Mouse (Mus musculus): ENCODE results near the gene Slc39a11. TPM values are rescaled to one million over a fixed set of nuclear protein-coding genes. Genes with fewer than 3 reads are reported as not detected.

The Slc39a11 gene
- total RNA-seq, 2 experiments from 2014 or later: 2.9 to 3.7 TPM

- DNase-seq: no peak
- intact Hi-C loops (cut with DNase I): no loop called here
Observed at GRCm38 (mm10) chr11:113274037-113274436, 375.8 kb downstream of the Slc39a11 start.

- intact Hi-C loops (cut with DNase I): no loop called here
- no peak for DNase-seq
Observed at GRCm38 (mm10) chr11:113271857-113272256, 378.0 kb downstream of the Slc39a11 start.

GRCm38 (mm10) chr11:113268831-113269319 is 381.0 kb downstream of the Slc39a11 start:
- intact Hi-C loops (cut with DNase I): no loop called here
- DNase-seq: no peak

DNA sequence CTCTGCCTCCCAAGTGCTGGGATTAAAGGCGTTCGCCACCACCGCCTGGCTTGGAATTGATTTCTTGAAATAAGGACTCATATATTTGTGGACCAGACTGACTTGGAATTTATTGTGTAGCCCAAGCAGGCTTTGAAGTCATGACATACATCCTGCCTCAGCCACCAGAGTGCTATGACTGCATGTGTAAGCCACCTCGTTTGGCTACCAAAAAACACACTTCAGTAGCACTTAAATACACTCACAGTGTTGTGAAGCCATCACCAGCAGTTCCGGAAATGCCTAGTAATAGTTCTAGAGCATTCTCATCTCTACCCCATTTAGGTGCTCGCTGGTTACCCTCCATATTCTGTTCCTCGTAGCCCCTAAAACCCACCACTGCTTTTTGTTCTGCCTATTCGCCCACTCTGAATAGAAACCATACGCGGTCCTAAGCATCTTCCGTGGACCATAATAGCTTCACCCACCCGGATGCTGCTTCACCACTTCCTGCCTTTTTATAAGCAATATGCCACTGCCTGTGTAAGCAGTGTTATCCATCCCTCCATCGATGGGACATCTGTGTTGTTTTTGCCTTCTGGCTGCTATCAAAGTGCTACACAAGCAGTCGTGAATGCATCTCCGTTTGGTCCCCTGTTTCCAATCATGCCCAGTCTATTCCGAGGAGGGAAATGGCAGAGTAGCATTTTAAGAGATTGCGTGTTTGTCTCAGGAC is 382.2 kb downstream of the Slc39a11 start:
- no peak for DNase-seq
- intact Hi-C loops (cut with DNase I): no loop called here

DNA sequence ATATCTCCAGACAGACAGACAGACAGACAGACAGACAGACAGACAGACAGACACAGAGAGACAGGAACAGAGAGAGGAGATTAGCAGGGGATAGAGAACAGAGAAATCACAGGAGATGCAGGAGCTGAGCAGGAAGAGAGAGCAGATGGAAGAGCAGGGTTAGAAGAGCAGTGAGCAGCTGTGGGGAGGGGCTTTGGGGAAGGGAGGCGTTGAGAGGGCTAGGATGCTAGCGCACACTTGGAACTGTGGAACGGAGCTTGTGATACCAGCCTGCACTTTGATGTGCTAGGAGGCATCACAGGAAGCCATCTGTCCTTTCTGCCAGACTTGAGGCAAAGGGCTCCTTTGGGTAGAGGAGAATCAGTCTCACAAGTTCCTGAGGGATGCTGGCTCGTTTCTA is 383.2 kb downstream of the Slc39a11 start:
- intact Hi-C loops (cut with DNase I): no loop called here
- DNase-seq: no peak

GRCm38 (mm10) chr11:113265567-113265966 is 384.3 kb downstream of the Slc39a11 start:
- no peak for DNase-seq
- intact Hi-C loops (cut with DNase I): no loop called here

DNA sequence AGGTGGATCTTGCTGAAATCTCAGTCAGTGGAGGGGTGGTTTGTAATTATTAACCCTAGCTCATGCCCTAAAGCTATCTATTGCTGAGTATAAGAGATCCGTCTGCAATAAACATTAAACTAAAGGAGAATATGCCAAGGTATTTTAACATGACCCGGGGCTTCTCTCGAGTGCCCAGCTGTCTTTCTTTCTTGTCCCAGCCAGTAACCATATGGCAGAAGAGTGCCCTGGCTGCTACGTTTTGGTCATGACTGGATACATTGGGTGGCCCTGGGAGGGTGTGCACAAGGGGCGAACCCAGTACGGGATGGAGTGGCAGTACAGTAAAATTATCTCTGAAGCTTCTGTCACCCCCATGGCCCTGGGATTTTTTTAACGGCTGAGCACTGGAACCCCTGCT is 385.9 kb downstream of the Slc39a11 start:
- DNase-seq: no peak
- intact Hi-C loops (cut with DNase I): no loop called here

- intact Hi-C loops (cut with DNase I): no loop called here
- no peak for DNase-seq
Observed at GRCm38 (mm10) chr11:113262062-113262461, 387.8 kb downstream of the Slc39a11 start.

- intact Hi-C loops (cut with DNase I): no loop called here
- DNase-seq: no peak
Observed at GRCm38 (mm10) chr11:113261421-113261820, 388.5 kb downstream of the Slc39a11 start.

GRCm38 (mm10) chr11:113259712-113260382 is 390.0 kb downstream of the Slc39a11 start:
- intact Hi-C loops (cut with DNase I): no loop called here
- no peak for DNase-seq

DNA sequence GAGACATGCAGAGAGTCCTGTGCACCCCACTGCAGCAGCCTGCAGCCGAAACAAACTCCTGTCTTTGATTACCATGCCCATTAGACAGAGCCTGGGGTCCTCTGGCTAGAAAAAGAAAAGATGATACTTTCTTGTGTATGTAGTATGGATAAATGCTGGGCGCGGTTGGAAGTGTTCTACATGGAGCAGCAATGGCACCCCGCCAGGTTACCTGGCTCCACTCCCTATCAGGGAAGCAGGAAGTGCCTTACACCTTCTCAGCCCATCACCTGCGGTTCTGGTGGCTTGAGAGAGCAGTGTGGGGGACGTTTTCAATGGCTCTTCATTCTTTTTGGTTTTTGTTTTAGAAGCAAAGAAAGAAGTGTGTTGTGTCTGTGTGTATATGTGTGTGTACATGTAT is 391.9 kb downstream of the Slc39a11 start:
- intact Hi-C loops (cut with DNase I): no loop called here
- DNase-seq: no peak

DNA sequence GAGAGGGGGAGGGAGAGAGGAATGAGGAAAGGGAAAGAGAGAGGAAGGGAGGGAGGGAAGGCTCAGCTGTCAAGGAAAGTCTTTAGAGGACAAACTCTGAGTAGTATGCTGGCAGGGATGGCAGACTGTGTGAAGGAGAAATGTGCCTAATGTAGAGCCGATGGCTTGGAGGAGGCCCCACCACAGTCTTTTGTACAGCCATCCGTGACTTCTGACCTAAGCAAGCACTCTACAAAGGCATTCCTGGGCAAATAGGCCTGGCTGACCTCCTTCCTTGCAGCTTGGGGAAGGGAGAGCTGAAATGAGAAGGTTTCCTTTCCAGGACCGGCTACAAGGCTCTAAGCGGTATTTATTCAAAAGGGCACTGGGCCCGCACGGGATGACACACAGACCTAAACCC is 395.2 kb downstream of the Slc39a11 start:
- intact Hi-C loops (cut with DNase I): no loop called here
- DNase-seq: no peak

- intact Hi-C loops (cut with DNase I): no loop called here
- no peak for DNase-seq
Observed at GRCm38 (mm10) chr11:113253169-113253568, 396.7 kb downstream of the Slc39a11 start.

- DNase-seq: no peak
- intact Hi-C loops (cut with DNase I): no loop called here
Observed at GRCm38 (mm10) chr11:113251172-113251571, 398.7 kb downstream of the Slc39a11 start.

- no peak for DNase-seq
Observed at GRCm38 (mm10) chr11:113246475-113246874, 403.4 kb downstream of the Slc39a11 start.

DNA sequence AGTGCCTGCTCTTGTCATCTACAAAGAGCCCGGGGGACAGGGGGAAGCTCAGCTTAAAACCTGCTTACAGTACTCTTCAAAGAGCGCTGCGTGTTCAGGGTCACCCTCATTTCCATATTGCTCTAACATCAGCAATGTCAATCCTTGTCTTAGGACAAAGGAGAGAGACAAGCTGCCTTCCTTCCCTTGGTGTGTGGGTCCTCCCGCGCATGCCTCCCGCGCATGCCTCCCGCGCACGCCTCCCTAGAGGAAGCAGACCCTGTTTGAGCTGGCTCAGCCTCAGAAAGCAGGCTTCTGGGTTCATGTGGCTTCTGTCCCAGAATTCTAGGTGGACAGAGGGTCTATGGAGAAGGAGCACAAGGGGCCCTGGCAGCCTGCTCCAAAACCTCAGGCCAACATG is 404.2 kb downstream of the Slc39a11 start:
- intact Hi-C loops (cut with DNase I): no loop called here

More at GRCm38 (mm10) chr11:113246475-113246874, 403.4 kb downstream of the Slc39a11 start:
- intact Hi-C loops (cut with DNase I): no loop called here

DNA sequence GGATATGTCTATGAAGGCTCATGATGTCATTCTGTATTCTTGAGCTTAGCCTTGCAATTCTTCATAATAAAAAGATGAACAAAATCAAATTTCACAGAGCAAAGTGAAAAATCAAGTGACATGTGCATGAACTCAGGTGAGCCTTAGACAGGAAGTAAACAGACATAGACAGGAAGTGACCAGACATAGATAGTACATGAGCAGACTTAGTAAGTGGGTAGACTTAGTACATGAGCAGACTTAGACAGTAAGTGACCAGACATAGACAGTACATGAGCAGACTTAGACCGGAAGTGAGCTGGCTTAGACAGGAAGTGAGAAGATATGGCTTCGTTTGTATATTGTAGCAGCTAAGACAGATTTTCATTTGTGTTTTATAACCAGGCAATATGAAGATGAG is 415.4 kb downstream of the Slc39a11 start:
- intact Hi-C loops (cut with DNase I): no loop called here
- no peak for DNase-seq

More for the DNA sequence above, 404.2 kb downstream of the Slc39a11 start:
- no peak for DNase-seq

DNA sequence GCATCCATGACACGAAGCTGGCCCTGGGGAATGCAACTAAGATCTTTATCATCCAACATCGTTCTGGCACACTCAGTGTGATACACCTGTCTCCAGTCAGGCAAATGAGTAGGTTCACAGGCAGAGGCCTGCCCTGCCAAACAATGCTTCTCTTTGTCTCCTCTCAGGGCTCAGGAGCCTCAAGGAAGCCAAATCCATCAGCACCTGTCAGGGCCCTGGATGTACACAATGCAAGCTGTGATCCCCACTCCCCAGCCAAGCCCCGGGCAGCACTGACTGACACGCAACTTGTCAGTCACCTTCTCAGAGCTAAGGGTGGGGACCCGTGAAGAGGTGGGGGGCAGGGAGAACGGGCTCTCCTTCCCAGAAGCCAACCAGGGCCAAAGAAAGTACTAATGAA is 417.8 kb downstream of the Slc39a11 start:
- DNase-seq: no peak
- intact Hi-C loops (cut with DNase I): no loop called here

DNA sequence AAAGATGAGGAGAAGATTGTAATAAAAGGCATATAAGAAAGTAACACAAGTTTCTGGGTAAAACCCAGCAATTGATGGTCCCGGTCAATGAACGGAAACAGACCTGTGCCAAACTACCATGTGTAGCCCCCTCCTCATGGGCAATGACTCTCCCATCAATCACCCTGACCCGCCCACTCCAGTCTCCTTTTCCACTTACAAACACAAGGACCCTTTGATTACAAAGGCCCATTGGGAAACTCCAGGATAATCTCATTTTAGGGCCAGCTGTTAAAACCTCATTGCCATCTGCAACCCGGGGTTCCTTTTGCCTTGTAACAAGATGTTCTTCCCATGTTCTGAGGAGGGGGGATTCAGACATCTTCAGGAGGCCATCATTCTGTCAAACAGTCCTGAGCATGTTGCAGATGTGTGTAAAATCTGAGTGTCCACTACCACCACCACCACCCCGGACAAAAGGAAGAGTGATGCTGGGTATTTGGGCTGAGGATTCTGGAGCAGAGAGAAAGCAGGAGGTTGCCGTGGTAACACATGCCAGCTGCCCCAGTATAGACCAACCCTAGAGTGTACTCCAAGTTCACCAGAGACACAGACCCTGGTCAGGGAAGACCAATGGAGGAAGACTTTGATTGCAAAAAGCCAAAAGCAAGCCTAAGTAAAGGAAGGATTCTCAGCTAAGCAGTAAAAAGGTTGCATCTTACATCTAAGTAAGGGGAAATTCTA is 419.3 kb downstream of the Slc39a11 start:
- no peak for DNase-seq
- intact Hi-C loops (cut with DNase I): no loop called here

DNA sequence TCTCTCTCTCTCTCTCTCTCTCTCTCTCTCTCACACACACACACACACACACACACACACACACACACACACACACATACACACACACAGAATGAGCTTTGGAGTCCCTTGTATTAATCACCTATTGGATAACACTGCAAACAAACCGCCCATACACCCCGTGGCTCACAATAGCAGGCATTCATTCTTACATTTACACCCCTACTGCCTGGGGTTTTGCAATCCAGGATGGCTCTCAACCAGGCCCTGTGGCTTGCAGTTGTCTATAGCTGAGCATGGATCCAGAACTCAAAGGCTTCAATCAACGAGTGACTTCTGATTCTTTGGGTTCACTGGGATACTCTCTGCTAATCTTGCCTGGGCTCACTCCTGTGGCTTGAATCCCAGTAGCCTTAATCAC is 424.1 kb downstream of the Slc39a11 start:
- intact Hi-C loops (cut with DNase I): no loop called here
- no peak for DNase-seq

DNA sequence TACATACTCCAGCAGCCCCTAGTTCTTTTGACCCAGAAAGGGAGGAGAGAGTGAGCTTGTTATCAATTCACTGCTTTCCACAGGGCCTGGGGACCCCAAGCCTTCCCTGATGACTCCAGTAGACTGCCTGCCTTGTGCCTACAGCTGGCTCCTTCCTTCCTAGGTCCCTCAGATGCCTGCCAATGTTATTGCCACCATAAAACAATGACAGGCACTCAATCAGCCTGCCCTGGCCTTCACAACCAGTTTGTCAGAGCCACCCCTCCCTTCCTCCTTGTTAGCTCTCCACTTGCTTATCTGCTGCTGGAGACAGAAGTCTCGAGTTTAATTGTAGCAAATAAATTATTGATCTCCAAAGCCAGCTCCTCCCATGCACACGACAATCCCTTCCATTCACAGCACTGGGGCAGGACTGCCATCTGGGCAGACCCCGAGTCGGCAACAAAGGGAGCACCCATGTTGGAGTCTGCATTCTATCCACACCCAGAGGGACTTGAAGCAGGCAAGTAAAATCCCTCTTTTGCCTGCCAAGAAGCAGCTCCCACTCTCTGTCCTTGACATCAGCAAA is 426.0 kb downstream of the Slc39a11 start:
- intact Hi-C loops (cut with DNase I): no loop called here
- no peak for DNase-seq

Data from heart, postnatal 14 days (tissue).